Mouse (Mus musculus): ENCODE results near the gene Rps26.

DNA sequence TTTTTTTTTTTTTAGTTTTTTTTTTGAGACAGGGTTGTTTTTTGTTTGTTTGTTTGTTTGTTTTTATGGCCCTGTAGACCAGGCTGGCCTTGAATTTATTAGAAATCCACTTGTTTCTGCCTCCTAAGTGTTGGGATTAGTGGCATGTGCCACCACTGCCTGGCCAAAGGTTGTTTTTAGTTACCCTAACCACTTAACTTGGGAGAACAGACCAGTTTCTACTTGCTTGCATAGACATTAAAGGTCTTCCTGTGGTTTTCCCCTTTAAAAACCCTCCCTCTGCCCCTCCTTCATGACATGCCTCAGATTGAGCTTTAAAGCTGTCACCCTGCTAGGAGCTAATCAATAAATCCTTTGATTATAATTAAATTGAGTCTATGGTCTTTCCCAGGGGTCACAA lies 6.3 kb downstream of the Rps26 start:
- TF ChIP-seq CTCF (IDR thresholded peaks at IDR 0.05; ENCODE audit: low read depth) (no peak), EP300 (optimal IDR thresholded peaks at IDR 0.05) (no peak)
